8 mouse cellular contexts compared by ENCODE assay signal in the genomic region with DNA sequence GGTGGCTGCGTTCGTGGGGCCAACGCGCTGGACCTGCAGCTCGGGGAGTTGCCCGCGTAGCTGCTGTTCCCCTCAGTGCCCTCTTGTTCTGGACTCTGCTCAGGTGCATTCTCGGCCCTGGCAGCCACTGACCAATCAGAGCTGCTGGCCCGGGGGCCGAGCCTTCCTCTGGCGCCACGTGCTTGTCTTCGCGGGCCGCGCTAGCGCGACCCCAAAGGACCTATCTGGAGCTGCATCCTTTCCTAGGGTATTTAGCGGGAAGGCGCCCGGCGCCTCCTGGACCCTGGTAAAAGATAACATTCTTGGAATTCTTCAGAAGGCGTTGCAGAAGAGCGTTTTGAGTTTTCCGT. TPM values are rescaled to one million over a fixed set of nuclear protein-coding genes. Genes with fewer than 3 reads are reported as not detected.
DNase-seq lines count a peak whose midpoint lies in the region; ATAC-seq and TF ChIP-seq lines count a peak whose summit lies in the region.

No protein-coding gene starts in this region.

- H3K4me2 ChIP-seq in hindbrain, embryonic 15.5 days = peak overlapping the region; percentile 82
- H3K4me2 ChIP-seq in limb, embryonic 13.5 days (replicated peaks) = peak overlapping the region; percentile 80
- peak overlapping the region; percentile 82 for H3K4me2 ChIP-seq in midbrain, embryonic 13.5 days (replicated peaks)

- no peaks in the 10 kb centered on the region for H3K27me3 ChIP-seq in hindbrain, embryonic 15.5 days
- H3K27me3 ChIP-seq in limb, embryonic 13.5 days = no peaks in the 10 kb centered on the region
- no peaks in the 10 kb centered on the region for H3K27me3 ChIP-seq in midbrain, embryonic 13.5 days

- DNase-seq in retina, embryonic 14.5 days (ENCODE audit: low spot score) = peak; percentile 81
- DNase-seq in retina, postnatal 1 day = no peak
- peak; percentile 88 to 89 for DNase-seq in cerebellum, postnatal 10 days
- peak; percentile 88 for DNase-seq in gastrocnemius, adult 2 months
- DNase-seq in testis, postnatal 14 days (ENCODE audit: low spot score) = peak; percentile 88

- intact Hi-C loops in gastrocnemius, adult 2 months (cut with DNase I) = loop anchor here (2.0 to 5.0 kb wide), 2 partner anchors 22 to 60 kb away; no protein-coding TSS in a partner anchor

- peak; percentile 80 for ATAC-seq in hindbrain, embryonic 15.5 days (ENCODE audit: low FRiP score, low read depth)
- peak; percentile 81 for ATAC-seq in limb, embryonic 13.5 days (ENCODE audit: low FRiP score, low read depth)
- ATAC-seq in midbrain, embryonic 13.5 days = peak; percentile 82; the same call in 1 of the 2 replicates

- peak overlapping the region; percentile 93 for H3K4me3 ChIP-seq in gastrocnemius, adult 2 months
- H3K4me3 ChIP-seq in hindbrain, embryonic 15.5 days = peak overlapping the region; percentile 95
- peak overlapping the region; percentile 92 for H3K4me3 ChIP-seq in limb, embryonic 13.5 days
- peak overlapping the region; percentile 81 for H3K4me3 ChIP-seq in midbrain, embryonic 13.5 days (replicated peaks)

- H3K27ac ChIP-seq in gastrocnemius, adult 2 months = peak overlapping the region; percentile 96
- peak overlapping the region; percentile 96 for H3K27ac ChIP-seq in hindbrain, embryonic 15.5 days (replicated peaks)
- peak overlapping the region; percentile 89; the same call in 1 of the 2 replicates for H3K27ac ChIP-seq in limb, embryonic 13.5 days
- H3K27ac ChIP-seq in midbrain, embryonic 13.5 days = peak overlapping the region; percentile 86

- under 1% methylated on average over 25 of the region's 25 CpGs for WGBS in hindbrain, embryonic 15.5 days
- WGBS in limb, embryonic 13.5 days = under 1% methylated on average over 25 of the region's 25 CpGs
- under 1% methylated on average over 25 of the region's 25 CpGs for WGBS in midbrain, embryonic 13.5 days

- no peaks in the 10 kb centered on the region for H3K36me3 ChIP-seq in hindbrain, embryonic 15.5 days
- H3K36me3 ChIP-seq in limb, embryonic 13.5 days = 0 out of 2 replicates have a peak, but pooled peaks cover 4% of the 10 kb centered on the region
- H3K36me3 ChIP-seq in midbrain, embryonic 13.5 days = no peaks in the 10 kb centered on the region

- peak overlapping the region; percentile 85 for H3K9ac ChIP-seq in hindbrain, embryonic 15.5 days
- peak overlapping the region; percentile 68 for H3K9ac ChIP-seq in limb, embryonic 13.5 days
- H3K9ac ChIP-seq in midbrain, embryonic 13.5 days (replicated peaks) = peak overlapping the region; percentile 88

- peaks cover 16% of the 10 kb centered on the region for H3K4me1 ChIP-seq in hindbrain, embryonic 15.5 days (replicated peaks)
- H3K4me1 ChIP-seq in limb, embryonic 13.5 days = peaks cover 9% of the 10 kb centered on the region
- peaks cover 12% of the 10 kb centered on the region for H3K4me1 ChIP-seq in midbrain, embryonic 13.5 days (replicated peaks)

- peak; percentile 30; the same call in 1 of the 2 replicates for TF ChIP-seq CTCF in gastrocnemius, adult 2 months (IDR thresholded peaks at IDR 0.05)

- H3K9me3 ChIP-seq in hindbrain, embryonic 15.5 days = no peaks in the 10 kb centered on the region
- H3K9me3 ChIP-seq in limb, embryonic 13.5 days = peaks cover 3% of the 10 kb centered on the region; the same call in 1 of the 2 replicates
- H3K9me3 ChIP-seq in midbrain, embryonic 13.5 days = no peaks in the 10 kb centered on the region

RNA-seq across cellular contexts. Expression of gene Adk, which starts 0.4 kb away (rescaled TPM):
- total RNA-seq in gastrocnemius, adult 2 months (2021) = 100 to 1,000 TPM in 1 of 2 experiments, 10 to 100 TPM in 1; 77.1 to 152 TPM
- 40.4 and 47.6 TPM in 2 replicates for polyA plus RNA-seq in hindbrain, embryonic 15.5 days (2015; fragmentation: Nextera tagmentation; extraction: Ambion mirVana)
- 154 and 156 TPM in 2 replicates for polyA plus RNA-seq in limb, embryonic 13.5 days (2015; fragmentation: Nextera tagmentation; extraction: Ambion mirVana)
- 50.0 and 53.5 TPM in 2 replicates for polyA plus RNA-seq in midbrain, embryonic 13.5 days (2015; fragmentation: Nextera tagmentation; extraction: Ambion mirVana)

RNA-seq across cellular contexts. Expression of gene Ap3m1, which starts 0.4 kb away (rescaled TPM):
- 10 to 100 TPM; 34.6 to 41.0 TPM for total RNA-seq in gastrocnemius, adult 2 months (2021)
- polyA plus RNA-seq in hindbrain, embryonic 15.5 days (2015; fragmentation: Nextera tagmentation; extraction: Ambion mirVana) = 73.2 and 76.4 TPM in 2 replicates
- polyA plus RNA-seq in limb, embryonic 13.5 days (2015; fragmentation: Nextera tagmentation; extraction: Ambion mirVana) = 78.5 and 78.9 TPM in 2 replicates
- polyA plus RNA-seq in midbrain, embryonic 13.5 days (2015; fragmentation: Nextera tagmentation; extraction: Ambion mirVana) = 103 TPM in 2 replicates
